Mouse (Mus musculus) brain, embryonic 18.5 days (tissue): Measurements from ENCODE around the gene Ppm1m.

Experiments
- DNase-seq: peaks from one replicate; pipeline ENCODE4 v3.0.0-alpha.2; 2012; ENCODE audit warnings: low read depth, low spot score

Ppm1m gene

GRCm38 (mm10) chr9:106199535-106200272 is at the start of gene Ppm1m:
Ppm1m (minus strand) TSS chr9:106199746.
- no peak for DNase-seq

DNA sequence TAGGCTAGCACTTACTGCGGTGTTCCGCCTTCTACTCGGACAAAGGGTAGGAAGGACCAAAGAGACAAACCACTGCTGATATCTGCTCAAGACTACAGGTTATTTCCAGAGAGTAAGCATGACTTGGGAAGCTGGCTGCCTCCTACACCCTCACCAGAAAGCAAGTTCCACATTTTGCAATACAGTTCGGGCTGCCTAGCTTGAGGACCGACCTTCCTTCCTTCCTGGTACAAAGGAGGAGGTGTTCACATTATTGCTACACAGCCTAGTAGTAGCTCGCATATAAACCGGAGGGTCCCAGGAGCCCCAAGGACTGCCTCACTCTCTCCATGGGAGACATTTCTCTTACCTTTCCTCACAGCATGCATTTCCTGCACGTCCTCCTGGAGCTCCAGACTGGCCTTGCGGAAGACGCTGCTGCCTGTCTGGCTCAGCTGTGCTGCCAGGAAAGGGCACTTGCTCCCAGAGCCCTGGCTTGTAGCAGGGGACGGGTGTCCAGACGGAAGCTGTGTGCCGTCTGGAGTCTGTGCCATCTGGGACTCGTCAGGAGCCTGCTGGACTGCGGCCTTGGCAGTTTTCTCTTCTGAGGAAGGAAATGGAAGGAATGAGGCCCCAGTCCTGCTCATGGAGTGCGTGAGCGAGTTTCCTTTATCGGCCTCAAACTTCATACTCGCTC is 43.4 kb upstream of the Ppm1m start:
- no peak for DNase-seq

GRCm38 (mm10) chr9:106241541-106242164 is 42.1 kb upstream of the Ppm1m start:
- no peak for DNase-seq

GRCm38 (mm10) chr9:106237878-106238277 is 38.3 kb upstream of the Ppm1m start:
- DNase-seq = no peak

DNA sequence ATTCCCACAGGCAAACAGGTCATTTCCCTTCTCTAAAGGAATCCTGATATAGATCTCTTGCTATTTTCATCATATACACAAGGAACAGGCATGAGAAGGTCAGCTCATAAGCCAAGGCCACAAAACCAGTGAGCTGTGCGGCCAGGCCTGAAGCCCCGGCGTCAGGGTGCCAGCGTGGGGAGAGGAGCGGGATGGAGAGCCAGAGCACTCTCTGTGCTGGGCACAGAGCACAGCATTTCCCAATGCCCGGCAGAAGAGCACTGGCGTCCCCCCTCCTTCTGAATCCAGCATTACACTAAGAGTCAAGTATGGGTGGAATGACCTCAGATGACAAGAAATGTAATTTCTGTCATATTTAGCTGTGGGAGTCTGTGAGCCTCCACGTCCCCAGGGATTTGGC is 37.9 kb upstream of the Ppm1m start:
- DNase-seq = no peak

GRCm38 (mm10) chr9:106236818-106237211 is 37.3 kb upstream of the Ppm1m start:
- DNase-seq = no peak

GRCm38 (mm10) chr9:106236156-106236817 is 36.7 kb upstream of the Ppm1m start:
- no peak for DNase-seq

- DNase-seq = no peak
These were observed 35.8 kb upstream of the Ppm1m start for GRCm38 (mm10) chr9:106235194-106235830.

- no peak for DNase-seq
These were observed 34.4 kb upstream of the Ppm1m start for GRCm38 (mm10) chr9:106233953-106234352.

DNA sequence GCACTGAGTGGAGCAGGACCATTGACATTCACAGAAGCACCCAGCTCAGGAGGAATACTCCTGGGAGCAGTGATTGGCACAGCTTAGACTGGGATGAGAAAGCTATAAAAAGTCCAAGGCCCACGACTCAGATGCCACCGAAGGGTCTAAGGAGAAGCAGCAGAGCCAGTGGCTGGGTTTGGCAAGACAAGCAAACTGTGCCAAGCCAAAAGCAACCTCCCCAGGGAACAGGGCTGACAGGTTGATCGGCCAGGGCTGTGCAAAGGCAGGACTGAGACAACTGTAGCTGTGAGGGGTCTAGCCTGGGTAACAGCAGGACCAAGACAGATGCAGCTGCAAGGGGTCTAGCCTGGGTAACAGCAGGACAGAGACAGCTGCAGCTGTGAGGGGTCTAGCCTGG is 33.4 kb upstream of the Ppm1m start:
- DNase-seq = no peak

DNA sequence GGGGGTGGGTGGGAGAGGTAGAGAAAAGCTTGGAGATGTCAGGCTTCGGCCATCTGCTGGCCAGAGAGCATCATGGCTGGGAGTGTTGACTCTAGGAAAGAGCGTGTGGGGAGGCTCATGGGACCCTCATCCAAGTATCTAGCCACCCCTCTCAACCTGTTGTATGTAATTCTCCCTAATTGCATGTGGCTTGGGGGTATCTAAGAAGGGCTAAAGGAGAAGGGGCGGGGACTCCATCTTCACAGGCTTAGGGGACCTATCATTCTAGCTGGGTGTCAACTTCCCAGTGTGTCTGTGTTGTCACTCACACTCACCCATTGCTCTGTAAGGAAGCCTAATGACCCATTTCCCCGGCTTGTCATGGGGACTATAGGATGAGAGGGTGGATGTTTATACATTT is 32.3 kb upstream of the Ppm1m start:
- no peak for DNase-seq

DNA sequence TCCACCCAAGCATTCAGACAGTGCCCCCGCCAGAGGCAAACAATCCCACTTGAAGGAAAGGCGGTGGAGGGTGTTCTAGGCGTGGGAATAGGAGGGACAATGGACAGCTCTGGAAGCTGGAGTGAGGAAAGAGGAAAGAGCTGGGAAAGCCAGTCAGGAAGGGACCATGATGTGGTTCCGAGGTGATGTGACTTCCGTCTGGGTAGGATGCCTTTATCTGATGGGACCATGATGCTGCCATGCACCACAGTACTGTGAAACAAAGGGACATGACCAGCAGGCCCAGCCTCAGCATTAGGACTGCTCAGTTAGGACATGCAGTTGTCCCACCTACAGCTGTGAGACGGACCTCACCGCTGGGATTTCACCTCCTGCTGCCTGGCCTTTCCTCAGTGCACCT is 31.7 kb upstream of the Ppm1m start:
- no peak for DNase-seq

- no peak for DNase-seq
These were observed 31.2 kb upstream of the Ppm1m start for GRCm38 (mm10) chr9:106230734-106231106.

DNA sequence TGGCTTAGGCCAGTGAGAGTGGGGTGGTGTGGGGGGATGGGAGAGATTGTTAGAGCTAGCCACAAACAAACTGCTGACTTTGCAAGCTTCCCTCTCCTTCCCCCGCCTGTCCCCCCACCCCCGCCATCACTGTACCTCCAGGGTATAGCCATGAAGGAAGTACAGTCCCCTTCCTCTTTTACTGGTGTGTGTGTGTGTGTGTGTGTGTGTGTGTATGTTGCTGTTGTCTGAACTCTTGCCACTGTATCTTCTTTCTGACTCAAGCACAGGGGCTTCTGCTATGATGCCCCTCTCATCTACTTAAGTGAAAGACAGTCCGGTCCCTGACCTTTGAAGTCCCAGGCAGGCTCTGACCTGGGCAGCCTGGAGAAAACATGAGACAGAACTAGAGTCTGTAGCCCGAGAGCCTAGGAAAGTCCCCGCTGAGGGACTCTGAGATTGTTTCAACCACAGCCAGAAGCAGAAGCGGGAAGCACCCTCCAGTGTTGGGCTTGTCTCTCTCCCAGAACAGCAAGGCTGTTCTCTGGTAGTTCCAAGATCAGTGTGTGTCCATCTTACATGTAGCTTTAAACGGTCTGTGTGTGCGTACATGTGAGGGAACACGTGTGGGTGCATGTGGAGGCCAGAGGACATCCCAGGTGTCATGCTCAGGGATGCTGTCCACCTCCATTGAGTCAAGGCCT is 30.6 kb upstream of the Ppm1m start:
- DNase-seq = no peak

DNA sequence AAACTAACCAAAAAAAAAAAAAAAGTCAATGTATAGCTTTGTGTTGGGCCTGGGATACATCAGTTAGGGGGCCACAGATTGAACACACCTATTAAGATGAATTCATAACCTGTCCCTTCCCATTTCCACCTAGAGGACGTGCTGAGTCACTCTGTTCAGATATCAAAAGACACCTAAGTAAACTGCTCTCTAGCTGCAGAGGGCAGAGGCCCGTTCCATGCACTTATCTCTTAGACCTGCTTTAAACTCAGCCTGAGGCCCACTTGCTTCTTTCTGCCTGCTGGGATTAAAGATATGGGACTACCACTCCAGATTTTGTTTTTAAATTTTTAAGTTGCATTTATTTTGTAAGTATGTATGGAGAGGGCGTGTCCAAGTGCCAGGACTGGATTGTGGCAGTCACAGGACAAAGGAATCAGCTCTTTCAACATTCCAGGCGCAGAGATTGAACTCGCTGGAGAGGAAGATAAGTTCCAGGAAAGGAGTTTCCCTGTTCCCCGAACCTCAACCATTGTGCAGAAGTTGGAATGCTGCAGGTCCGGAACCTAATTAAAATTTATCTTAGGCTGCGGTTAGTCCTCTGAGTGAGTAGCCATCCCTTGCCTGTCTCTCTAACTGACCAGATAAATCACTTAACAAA is 28.4 kb upstream of the Ppm1m start:
- no peak for DNase-seq

- no peak for DNase-seq
These were observed 26.7 kb upstream of the Ppm1m start for GRCm38 (mm10) chr9:106226151-106226682.

- no peak for DNase-seq
These were observed 26.1 kb upstream of the Ppm1m start for GRCm38 (mm10) chr9:106225469-106226150.

GRCm38 (mm10) chr9:106222994-106223393 is 23.4 kb upstream of the Ppm1m start:
- DNase-seq = no peak

DNA sequence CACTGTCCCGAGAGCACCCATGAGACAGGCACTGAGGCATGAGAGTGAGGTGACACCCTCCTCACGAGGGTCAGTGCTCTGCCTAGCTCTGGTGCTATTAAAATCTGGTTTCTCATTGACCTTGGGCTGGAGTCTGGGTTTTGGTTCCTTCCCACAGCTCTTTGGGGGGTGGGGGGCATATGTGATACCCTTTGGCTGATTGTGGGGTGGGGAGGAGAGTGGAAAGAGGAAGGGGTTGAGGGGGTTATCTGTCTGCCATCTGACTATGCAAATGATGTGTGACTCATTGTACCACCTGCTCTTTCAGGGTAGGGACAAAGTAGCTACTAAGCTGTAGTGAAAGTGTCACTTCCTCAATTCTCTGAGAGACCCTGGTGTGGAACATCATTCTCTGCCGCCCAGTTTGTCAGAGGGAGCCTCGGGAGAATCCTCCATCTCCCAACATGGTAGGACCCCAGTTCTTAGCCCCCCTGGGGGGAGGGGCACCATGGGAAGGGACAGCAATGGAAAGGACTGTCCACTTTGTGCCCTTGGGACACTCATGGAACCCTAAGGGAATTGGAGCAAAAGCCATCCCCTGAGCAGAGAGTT is 22.8 kb upstream of the Ppm1m start, which contains the start of gene Tlr9:
Gene Tlr9, plus strand, starts transcription at position 338 of the 591 bp plus-strand sequence.
- no peak for DNase-seq
